Comparison of ENCODE assay signal across 8 mouse cellular contexts in genomic region chr16:30790551-30791001, GRCm38 (mm10).
DNase-seq lines count a peak whose midpoint lies in the region; ATAC-seq lines count a peak whose summit lies in the region.

No protein-coding gene starts in this region.

- H3K27me3 ChIP-seq in embryonic facial prominence, embryonic 13.5 days: no peaks in the 10 kb centered on the region
- no peaks in the 10 kb centered on the region for H3K27me3 ChIP-seq in limb, embryonic 13.5 days
- no peaks in the 10 kb centered on the region for H3K27me3 ChIP-seq in midbrain, embryonic 14.5 days (ENCODE audit: control insufficient read depth, insufficient read depth, low read length)

- H3K27ac ChIP-seq in embryonic facial prominence, embryonic 13.5 days: peak overlapping the region; percentile 85
- H3K27ac ChIP-seq in limb, embryonic 13.5 days: peak overlapping the region; percentile 91
- H3K27ac ChIP-seq in midbrain, embryonic 14.5 days (replicated peaks; ENCODE audit: low read depth, low read length): peak overlapping the region; percentile 42; the same call in 1 of the 2 replicates

- H3K4me1 ChIP-seq in embryonic facial prominence, embryonic 13.5 days: peaks cover 31% of the 10 kb centered on the region
- H3K4me1 ChIP-seq in limb, embryonic 13.5 days: peaks cover 28% of the 10 kb centered on the region
- H3K4me1 ChIP-seq in midbrain, embryonic 14.5 days (ENCODE audit: control insufficient read depth, insufficient read depth, low read length): peaks cover 14% of the 10 kb centered on the region

- intact Hi-C loops in heart, postnatal 14 days (cut with DNase I): no loop called here

- H3K9me3 ChIP-seq in embryonic facial prominence, embryonic 13.5 days: no peaks in the 10 kb centered on the region
- H3K9me3 ChIP-seq in limb, embryonic 13.5 days: no peaks in the 10 kb centered on the region
- H3K9me3 ChIP-seq in midbrain, embryonic 14.5 days (ENCODE audit: control insufficient read depth, low read length): no peaks in the 10 kb centered on the region

- WGBS in embryonic facial prominence, embryonic 13.5 days: 16% methylated on average over 4 of the region's 4 CpGs
- 11% methylated on average over 4 of the region's 4 CpGs for WGBS in limb, embryonic 13.5 days
- WGBS in midbrain, embryonic 14.5 days: 33% methylated on average over 4 of the region's 4 CpGs

- H3K4me3 ChIP-seq in embryonic facial prominence, embryonic 13.5 days: no peak overlapping the region
- no peak overlapping the region for H3K4me3 ChIP-seq in limb, embryonic 13.5 days
- H3K4me3 ChIP-seq in midbrain, embryonic 14.5 days (replicated peaks; ENCODE audit: low read depth, low read length): no peak overlapping the region

- no peaks in the 10 kb centered on the region for H3K36me3 ChIP-seq in embryonic facial prominence, embryonic 13.5 days
- no peaks in the 10 kb centered on the region for H3K36me3 ChIP-seq in limb, embryonic 13.5 days
- H3K36me3 ChIP-seq in midbrain, embryonic 14.5 days (ENCODE audit: control insufficient read depth, insufficient read depth, low read length): no peaks in the 10 kb centered on the region

- peak overlapping the region; percentile 22 for H3K4me2 ChIP-seq in embryonic facial prominence, embryonic 13.5 days
- peak overlapping the region; percentile 33 for H3K4me2 ChIP-seq in limb, embryonic 13.5 days (replicated peaks)
- no peak overlapping the region for H3K4me2 ChIP-seq in midbrain, embryonic 14.5 days (ENCODE audit: low read length)

- 0 out of 2 replicates have a peak overlapping the region, but pooled peaks have one; percentile 22 for H3K9ac ChIP-seq in embryonic facial prominence, embryonic 13.5 days
- peak overlapping the region; percentile 51; the same call in 1 of the 2 replicates for H3K9ac ChIP-seq in limb, embryonic 13.5 days
- H3K9ac ChIP-seq in midbrain, embryonic 14.5 days (replicated peaks; ENCODE audit: low read length): no peak overlapping the region; the same call in 1 of the 2 replicates

- peak; percentile 74 for ATAC-seq in embryonic facial prominence, embryonic 13.5 days (ENCODE audit: insufficient number of reproducible peaks, insufficient read depth, low FRiP score, low TSS enrichment, low read depth)
- ATAC-seq in limb, embryonic 13.5 days (ENCODE audit: low FRiP score, low read depth): peak; percentile 85
- ATAC-seq in midbrain, embryonic 14.5 days (ENCODE audit: low FRiP score, low TSS enrichment): no peak

- DNase-seq in adipocyte (ENCODE audit: low spot score): peak; percentile 72
- DNase-seq in heart, postnatal 14 days: peak; percentile 58 to 67
- peak; percentile 55 for DNase-seq in midbrain, embryonic 14.5 days
- no peak for DNase-seq in adrenal gland, adult 2 months
- no peak for DNase-seq in adrenal gland, postnatal 14 days
- DNase-seq in spleen, postnatal 14 days (ENCODE audit: low spot score in 2 of 2): no peak

Comparison
In these comparisons a context has a peak if more than half of its experiments do, and no peak if none do; other contexts are left out.
1. DNase-seq: peak in adipocyte (single experiment), heart, postnatal 14 days (2 of 2) and midbrain, embryonic 14.5 days (single experiment); none in adrenal gland, adult 2 months (single experiment), adrenal gland, postnatal 14 days (single experiment) and spleen, postnatal 14 days (0 of 2).
2. Peak in every context shown above with its lines, with median percentiles within 50 percentile points of each other: H3K27ac ChIP-seq.